Mouse (Mus musculus) spleen, postnatal 36 days (tissue): ENCODE measurements around the gene Tmco3.
A peak's percentile ranks its signal among the peaks of the same experiment; 100 is the strongest.

Source experiments
- DNase-seq, 2 experiments: peaks; one replicate each; pipeline ENCODE4 v3.0.0; 2022; ENCODE audit warnings: low spot score in 2 of 2, mixed read lengths in 1 of 2

Gene Tmco3

GRCm38 (mm10) chr8:13287692-13288623 lies at the start of gene Tmco3, which contains the start of gene Dcun1d2:
Gene Tmco3, plus strand, starts transcription at chr8:13288190.
Gene Dcun1d2, minus strand, starts transcription at chr8:13288131.
- peak; percentile 94 to 95 for DNase-seq

- no peak for DNase-seq
These were observed 47.9 kb upstream of the Tmco3 start for GRCm38 (mm10) chr8:13240055-13240454.

- DNase-seq = no peak
These were observed 47.3 kb upstream of the Tmco3 start for GRCm38 (mm10) chr8:13240691-13241090.

- DNase-seq = no peak
These were observed 44.8 kb upstream of the Tmco3 start for GRCm38 (mm10) chr8:13242985-13243870.

GRCm38 (mm10) chr8:13244343-13244880 lies 43.6 kb upstream of the Tmco3 start:
- DNase-seq = no peak

- DNase-seq = no peak
These were observed 35.2 kb upstream of the Tmco3 start for GRCm38 (mm10) chr8:13252837-13253236.

GRCm38 (mm10) chr8:13253413-13253812 lies 34.6 kb upstream of the Tmco3 start:
- DNase-seq = no peak

GRCm38 (mm10) chr8:13254019-13254418 lies 34.0 kb upstream of the Tmco3 start, which contains the start of gene Adprhl1:
Gene Adprhl1, minus strand, starts transcription at chr8:13254162.
- DNase-seq = peak; percentile 42 to 61

GRCm38 (mm10) chr8:13263376-13263775 lies 24.6 kb upstream of the Tmco3 start:
- no peak for DNase-seq

GRCm38 (mm10) chr8:13267566-13267965 lies 20.4 kb upstream of the Tmco3 start:
- DNase-seq = no peak

- DNase-seq = no peak
These were observed 15.2 kb upstream of the Tmco3 start for GRCm38 (mm10) chr8:13272834-13273233.

- no peak for DNase-seq
These were observed 11.0 kb upstream of the Tmco3 start for GRCm38 (mm10) chr8:13276941-13277447.

GRCm38 (mm10) chr8:13283200-13283599 lies 4.8 kb upstream of the Tmco3 start:
- no peak for DNase-seq

- peak; percentile 83 to 88 for DNase-seq
These were observed 692 bp upstream of the Tmco3 start for GRCm38 (mm10) chr8:13287304-13287691.

- DNase-seq = no peak
These were observed 656 bp downstream of the Tmco3 start for GRCm38 (mm10) chr8:13288646-13289045.

GRCm38 (mm10) chr8:13292364-13292763 lies 4.4 kb downstream of the Tmco3 start:
- DNase-seq = peak; percentile 59 to 63

- DNase-seq = no peak
These were observed 5.9 kb downstream of the Tmco3 start for GRCm38 (mm10) chr8:13293677-13294470.

- no peak for DNase-seq
These were observed 11.6 kb downstream of the Tmco3 start for GRCm38 (mm10) chr8:13299571-13299970.

- DNase-seq = no peak
These were observed 13.0 kb downstream of the Tmco3 start for GRCm38 (mm10) chr8:13301036-13301435.

- no peak for DNase-seq
These were observed 17.5 kb downstream of the Tmco3 start for GRCm38 (mm10) chr8:13305459-13305858.

GRCm38 (mm10) chr8:13305884-13306283 lies 17.9 kb downstream of the Tmco3 start:
- DNase-seq = no peak
